Mouse (Mus musculus) frontal cortex, adult 2 months (tissue): ENCODE data around the gene Wnt5a. TPM values are rescaled to one million over a fixed set of nuclear protein-coding genes. Genes with fewer than 3 reads are reported as not detected.

Source experiments
- DNase-seq, 2 experiments: peaks; one replicate each; pipeline ENCODE4 v3.0.0; 2022; ENCODE audit warnings: low spot score in 1 of 2; ENCODE audit errors: extremely low spot score in 1 of 2
- polyA plus RNA-seq: library from polyadenylated mRNA; depleted of rRNA; stranded (reverse); fragments of >200 nt; gene quantifications from 2 replicates; pipeline ENCODE4 v1.2.3, GENCODE M21; 2012

The Wnt5a gene
- polyA plus RNA-seq, 1 experiment: 13.3 TPM

DNA sequence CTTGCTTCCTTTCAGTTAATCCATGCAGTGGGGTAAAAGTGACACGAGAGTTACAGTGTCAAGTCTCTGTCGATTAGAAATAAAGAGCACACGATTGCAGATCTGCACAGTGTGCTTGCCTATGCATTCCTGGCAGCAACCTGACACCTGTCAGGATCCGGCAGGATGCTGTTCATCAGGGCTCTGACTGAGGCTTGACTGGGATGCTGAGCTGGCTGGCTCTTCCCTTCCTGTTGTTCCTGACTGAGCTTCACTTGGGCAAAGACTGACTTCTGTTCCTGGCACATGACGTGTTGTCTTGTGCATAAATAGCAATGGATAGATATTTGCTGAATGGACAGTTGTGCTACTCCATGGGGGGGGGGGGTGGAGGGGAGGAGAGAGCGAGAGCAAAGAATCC lies 57.3 kb downstream of the Wnt5a start:
- DNase-seq: no peak
